21 mouse cellular contexts compared by ENCODE assay signal in the genomic region with DNA sequence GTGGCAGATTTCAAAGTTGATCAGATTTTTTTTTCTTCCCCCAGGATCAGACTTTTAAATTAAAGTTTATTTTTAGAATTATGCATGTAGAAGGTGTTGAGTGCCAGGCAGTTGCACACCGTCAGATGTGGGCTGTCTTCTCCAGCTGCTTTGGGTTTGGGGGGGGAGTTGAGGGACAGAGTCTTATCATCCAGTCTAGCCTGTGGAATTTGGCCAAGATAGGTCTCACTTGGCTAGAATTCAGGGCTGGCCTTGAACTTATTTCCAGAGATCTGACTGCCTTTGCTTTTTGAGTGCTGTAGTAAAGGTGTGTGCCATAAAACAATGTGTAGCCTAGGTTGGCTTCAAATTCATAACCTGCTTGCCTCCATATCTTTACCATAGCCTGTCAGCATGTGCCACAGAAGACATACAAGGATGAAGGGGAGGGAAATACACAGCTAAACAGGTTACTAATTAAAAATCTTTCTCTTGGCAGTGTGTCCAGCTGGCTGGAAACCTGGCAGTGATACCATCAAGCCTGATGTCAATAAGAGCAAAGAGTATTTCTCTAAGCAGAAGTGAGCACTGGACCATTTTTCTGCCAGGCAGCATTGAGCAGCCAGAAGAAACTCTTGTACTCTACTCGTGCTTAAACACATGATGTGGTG. TPM values are rescaled to one million over a fixed set of nuclear protein-coding genes. Genes with fewer than 3 reads are reported as not detected.
DNase-seq lines count a peak whose midpoint lies in the region; ATAC-seq and TF ChIP-seq lines count a peak whose summit lies in the region.
"Had no signal": no experiment of that assay in that cellular context is flagged by ENCODE, and none has a peak within 500 bp of the region (broad histone marks: within the 10 kb centered on the region; RNA-seq: fewer than 3 reads in every experiment).

No protein-coding gene starts in this region.

- 38% methylated on average over 2 of the region's 2 CpGs for WGBS in heart, embryonic 11.5 days (ENCODE audit: insufficient replicate concordance)
- WGBS in kidney, embryonic 14.5 days: 95% methylated on average over 2 of the region's 2 CpGs
- 55% methylated on average over 2 of the region's 2 CpGs for WGBS in stomach, postnatal 0 days

- no peaks in the 10 kb centered on the region for H3K27me3 ChIP-seq in heart, embryonic 11.5 days (ENCODE audit: control insufficient read depth, insufficient read depth, low read length)
- no peaks in the 10 kb centered on the region for H3K27me3 ChIP-seq in kidney, embryonic 14.5 days (ENCODE audit: control insufficient read depth, insufficient read depth, low read length)
- H3K27me3 ChIP-seq in stomach, postnatal 0 days (ENCODE audit: control insufficient read depth, insufficient read depth, low read length): no peaks in the 10 kb centered on the region
- H3K27me3 ChIP-seq: embryonic facial prominence, embryonic 13.5 days; heart, embryonic 12.5 days had no signal

- H3K4me1 ChIP-seq in heart, embryonic 11.5 days (ENCODE audit: control insufficient read depth, insufficient read depth, low read length): 0 out of 2 replicates have a peak, but pooled peaks cover 3% of the 10 kb centered on the region
- H3K4me1 ChIP-seq in kidney, embryonic 14.5 days (ENCODE audit: control insufficient read depth, insufficient read depth, low read length): no peaks in the 10 kb centered on the region
- H3K4me1 ChIP-seq in stomach, postnatal 0 days (replicated peaks; ENCODE audit: control insufficient read depth, insufficient read depth): no peaks in the 10 kb centered on the region
- H3K4me1 ChIP-seq: embryonic facial prominence, embryonic 13.5 days; hindbrain, embryonic 10.5 days had no signal

- H3K4me2 ChIP-seq in heart, embryonic 11.5 days: no peak overlapping the region
- H3K4me2 ChIP-seq in kidney, embryonic 14.5 days (replicated peaks; ENCODE audit: low read depth, low read length): no peak overlapping the region
- no peak overlapping the region for H3K4me2 ChIP-seq in stomach, postnatal 0 days (replicated peaks; ENCODE audit: low read depth)
- H3K4me2 ChIP-seq: embryonic facial prominence, embryonic 13.5 days; heart, embryonic 12.5 days had no signal

- no peak for TF ChIP-seq CTCF in stomach, postnatal 0 days (IDR thresholded peaks at IDR 0.05; ENCODE audit: low read depth)

- no peak for TF ChIP-seq EP300 in stomach, postnatal 0 days (optimal IDR thresholded peaks at IDR 0.05)

- H3K36me3 ChIP-seq in heart, embryonic 11.5 days (ENCODE audit: control insufficient read depth, insufficient read depth, low read length): peaks cover 23% of the 10 kb centered on the region
- H3K36me3 ChIP-seq in kidney, embryonic 14.5 days (ENCODE audit: control insufficient read depth, insufficient read depth, low read length): peaks cover 71% of the 10 kb centered on the region
- H3K36me3 ChIP-seq in stomach, postnatal 0 days (ENCODE audit: control insufficient read depth, insufficient read depth, low read length): peaks cover 22% of the 10 kb centered on the region

- intact Hi-C loops in heart, postnatal 25 days (cut with DNase I): no loop called here
- intact Hi-C loops in gastrocnemius, postnatal 14 days (cut with DNase I; ENCODE audit: low total_unique reads): no loop called here

- no peak for DNase-seq in heart, postnatal 25 days (ENCODE audit: low spot score)
- peak; percentile 78 to 85 for DNase-seq in kidney, adult 8-10 months
- DNase-seq in adrenal gland, postnatal 10 days: peak; percentile 61
- peak; percentile 60 to 67 for DNase-seq in kidney, postnatal 25 days
- DNase-seq in gastrocnemius, postnatal 14 days: no peak
- DNase-seq in stomach, postnatal 0 days (ENCODE audit: low spot score): no peak
- DNase-seq: cerebellum, postnatal 14 days; lung, adult 18-20 months; lung, postnatal 14 days; retina, postnatal 1 day; right cerebral cortex, postnatal 4 days had no signal

- H3K9me3 ChIP-seq in heart, embryonic 11.5 days (replicated peaks; ENCODE audit: control insufficient read depth, low read length): no peaks in the 10 kb centered on the region
- no peaks in the 10 kb centered on the region for H3K9me3 ChIP-seq in kidney, embryonic 14.5 days (ENCODE audit: control insufficient read depth, low read length)
- no peaks in the 10 kb centered on the region for H3K9me3 ChIP-seq in stomach, postnatal 0 days (ENCODE audit: control insufficient read depth, low read length)
- H3K9me3 ChIP-seq: embryonic facial prominence, embryonic 13.5 days; G1E; heart, embryonic 12.5 days; hindbrain, embryonic 10.5 days had no signal

- ATAC-seq in heart, embryonic 11.5 days (replicated peaks; ENCODE audit: insufficient number of reproducible peaks, low FRiP score, low TSS enrichment): no peak
- ATAC-seq in kidney, embryonic 14.5 days (ENCODE audit: low FRiP score, low TSS enrichment): no peak
- ATAC-seq in stomach, postnatal 0 days (ENCODE audit: low FRiP score, low TSS enrichment): no peak
- ATAC-seq: activated CD4-positive, CD25-positive, alpha-beta regulatory T cell, adult 4 months; forebrain, embryonic 16.5 days; hindbrain, postnatal 0 days had no signal

- H3K9ac ChIP-seq in heart, embryonic 11.5 days (ENCODE audit: low read depth, low read length): no peak overlapping the region
- no peak overlapping the region for H3K9ac ChIP-seq in kidney, embryonic 14.5 days (ENCODE audit: low read depth, low read length)
- H3K9ac ChIP-seq in stomach, postnatal 0 days (ENCODE audit: low read length): no peak overlapping the region
- H3K9ac ChIP-seq: embryonic facial prominence, embryonic 13.5 days; heart, embryonic 12.5 days had no signal

- peak overlapping the region; percentile 6; the same call in 1 of the 2 replicates for H3K27ac ChIP-seq in heart, embryonic 11.5 days (ENCODE audit: low read depth, low read length)
- no peak overlapping the region for H3K27ac ChIP-seq in kidney, embryonic 14.5 days (ENCODE audit: low read depth, low read length)
- no peak overlapping the region for H3K27ac ChIP-seq in stomach, postnatal 0 days (replicated peaks)
- H3K27ac ChIP-seq: embryonic facial prominence, embryonic 13.5 days; hindbrain, embryonic 10.5 days; hindbrain, postnatal 0 days; kidney, postnatal 0 days had no signal

- H3K4me3 ChIP-seq in heart, embryonic 11.5 days (ENCODE audit: low read depth, low read length): no peak overlapping the region
- H3K4me3 ChIP-seq in kidney, embryonic 14.5 days (ENCODE audit: low read length): no peak overlapping the region
- H3K4me3 ChIP-seq in stomach, postnatal 0 days (ENCODE audit: low read depth, low read length): no peak overlapping the region
- H3K4me3 ChIP-seq: embryonic facial prominence, embryonic 13.5 days; heart, embryonic 12.5 days; hindbrain, embryonic 10.5 days had no signal

RNA-seq across cellular contexts. Expression of a gene that starts 9.4 kb away (rescaled TPM):
- polyA plus RNA-seq in heart, embryonic 11.5 days (2014; fragmentation: Nextera tagmentation; extraction: Ambion mirVana): 25.5 and 29.1 TPM in 2 replicates
- 10 to 100 TPM; 57.6 TPM for total RNA-seq in heart, postnatal 25 days (2021)
- 19.7 and 25.5 TPM in 2 replicates for polyA plus RNA-seq in kidney, embryonic 14.5 days (2014; fragmentation: Nextera tagmentation; extraction: Ambion mirVana)
- total RNA-seq in adrenal gland, postnatal 10 days (2021): 10 to 100 TPM; 32.2 to 40.4 TPM
- total RNA-seq in gastrocnemius, postnatal 14 days (2021): 10 to 100 TPM; 25.5 to 28.9 TPM
- 9.8 and 11.8 TPM in 2 replicates for polyA plus RNA-seq in stomach, postnatal 0 days (2015; fragmentation: Nextera tagmentation; extraction: Ambion mirVana)

RNA-seq across cellular contexts. Expression of a gene that starts 9.5 kb away (rescaled TPM):
- polyA plus RNA-seq in heart, embryonic 11.5 days (2014; fragmentation: Nextera tagmentation; extraction: Ambion mirVana): 16.3 and 21.0 TPM in 2 replicates
- total RNA-seq in heart, postnatal 25 days (2021): 1 to 10 TPM; 5.5 to 5.6 TPM
- polyA plus RNA-seq in kidney, embryonic 14.5 days (2014; fragmentation: Nextera tagmentation; extraction: Ambion mirVana): 36.9 and 39.6 TPM in 2 replicates
- total RNA-seq in adrenal gland, postnatal 10 days (2021): 10 to 100 TPM; 18.6 to 20.2 TPM
- total RNA-seq in gastrocnemius, postnatal 14 days (2021): 1 to 10 TPM; 3.9 to 4.0 TPM
- polyA plus RNA-seq in stomach, postnatal 0 days (2015; fragmentation: Nextera tagmentation; extraction: Ambion mirVana): 9.8 and 11.0 TPM in 2 replicates

RNA-seq across cellular contexts. Expression of a gene that starts 13.5 kb away (rescaled TPM):
- 1,014 and 1,024 TPM in 2 replicates for polyA plus RNA-seq in heart, embryonic 11.5 days (2014; fragmentation: Nextera tagmentation; extraction: Ambion mirVana)
- 100 to 1,000 TPM; 429 to 473 TPM for total RNA-seq in heart, postnatal 25 days (2021)
- polyA plus RNA-seq in kidney, embryonic 14.5 days (2014; fragmentation: Nextera tagmentation; extraction: Ambion mirVana): 1,503 and 1,977 TPM in 2 replicates
- total RNA-seq in adrenal gland, postnatal 10 days (2021): 100 to 1,000 TPM; 573 to 689 TPM
- total RNA-seq in gastrocnemius, postnatal 14 days (2021): 100 to 1,000 TPM; 211 to 229 TPM
- polyA plus RNA-seq in stomach, postnatal 0 days (2015; fragmentation: Nextera tagmentation; extraction: Ambion mirVana): 1,868 and 2,021 TPM in 2 replicates

RNA-seq across cellular contexts. Expression of a gene that starts 21.9 kb away (rescaled TPM):
- polyA plus RNA-seq in heart, embryonic 11.5 days (2014; fragmentation: Nextera tagmentation; extraction: Ambion mirVana): 3.2 and 4.6 TPM in 2 replicates
- total RNA-seq in heart, postnatal 25 days (2021): 1 to 10 TPM; 2.3 to 2.5 TPM
- polyA plus RNA-seq in kidney, embryonic 14.5 days (2014; fragmentation: Nextera tagmentation; extraction: Ambion mirVana): 4.6 and 7.4 TPM in 2 replicates
- total RNA-seq in adrenal gland, postnatal 10 days (2021): 1 to 10 TPM; 5.1 to 5.7 TPM
- total RNA-seq in gastrocnemius, postnatal 14 days (2021): 1 to 10 TPM; 1.8 to 2.5 TPM
- 2.3 and 2.6 TPM in 2 replicates for polyA plus RNA-seq in stomach, postnatal 0 days (2015; fragmentation: Nextera tagmentation; extraction: Ambion mirVana)

RNA-seq across cellular contexts. Expression of a gene that starts 47.3 kb away (rescaled TPM):
- polyA plus RNA-seq in heart, embryonic 11.5 days (2014; fragmentation: Nextera tagmentation; extraction: Ambion mirVana): 645 and 676 TPM in 2 replicates
- total RNA-seq in heart, postnatal 25 days (2021): 100 to 1,000 TPM; 277 to 278 TPM
- 730 and 751 TPM in 2 replicates for polyA plus RNA-seq in kidney, embryonic 14.5 days (2014; fragmentation: Nextera tagmentation; extraction: Ambion mirVana)
- total RNA-seq in adrenal gland, postnatal 10 days (2021): 100 to 1,000 TPM; 646 to 659 TPM
- total RNA-seq in gastrocnemius, postnatal 14 days (2021): 100 to 1,000 TPM; 226 to 247 TPM
- 755 and 765 TPM in 2 replicates for polyA plus RNA-seq in stomach, postnatal 0 days (2015; fragmentation: Nextera tagmentation; extraction: Ambion mirVana)

Comparison
In these comparisons a context has a peak if more than half of its experiments do, and no peak if none do; other contexts are left out.
1. DNase-seq: peak in kidney, adult 8-10 months (2 of 2), adrenal gland, postnatal 10 days (single experiment) and kidney, postnatal 25 days (2 of 2); none in heart, postnatal 25 days (single experiment), gastrocnemius, postnatal 14 days (single experiment) and stomach, postnatal 0 days (single experiment).